Comparison of ENCODE assay signal across 14 mouse cellular contexts in the genomic region with DNA sequence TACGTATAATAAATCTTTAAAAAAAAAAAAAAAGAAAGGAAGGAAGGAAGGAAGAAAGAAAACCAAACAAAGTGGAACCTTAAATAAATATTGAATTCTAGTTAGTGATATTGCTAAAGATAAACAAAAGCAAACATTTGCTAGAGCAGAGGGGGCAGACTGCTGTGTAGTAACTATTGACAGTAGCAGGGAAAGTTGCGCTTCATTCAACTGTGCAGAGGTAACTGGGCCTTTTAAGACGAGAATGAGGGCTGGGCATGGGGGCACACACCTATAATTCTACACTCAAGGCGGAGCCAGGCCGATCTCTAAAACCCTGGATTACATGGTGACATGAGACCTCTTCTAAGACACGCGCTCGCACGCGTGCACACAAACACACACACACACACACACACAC. TPM values are rescaled to one million over a fixed set of nuclear protein-coding genes. Genes with fewer than 3 reads are reported as not detected.
"Had no signal": no experiment of that assay in that cellular context is flagged by ENCODE, and none has a peak within 500 bp of the region (broad histone marks: within the 10 kb centered on the region; RNA-seq: fewer than 3 reads in every experiment).

No protein-coding gene starts in this region.

- ATAC-seq: midbrain, embryonic 16.5 days had no signal

- H3K27me3 ChIP-seq: limb, embryonic 13.5 days had no signal

- DNase-seq: kidney, adult 2 months; kidney, postnatal 14 days; left cerebral cortex, postnatal 4 days; lung, adult 18-20 months; right cerebral cortex, postnatal 4 days; spleen, adult 18-20 months; thymus, adult 18-20 months; thymus, postnatal 25 days had no signal

- H3K9me3 ChIP-seq: kidney, embryonic 15.5 days; limb, embryonic 13.5 days; midbrain, embryonic 12.5 days had no signal

RNA-seq across cellular contexts. Expression of gene Itih1, which starts 6.9 kb away (rescaled TPM):
- polyA plus RNA-seq: limb, embryonic 13.5 days; midbrain, embryonic 12.5 days; midbrain, embryonic 16.5 days; stomach, embryonic 14.5 days; urinary bladder, adult 2 months had no signal
